ENCODE assay signal across 11 mouse cellular contexts in genomic region chr9:14846428-14846827, GRCm38 (mm10). TPM values are rescaled to one million over a fixed set of nuclear protein-coding genes. Genes with fewer than 3 reads are reported as not detected.
A peak's percentile ranks its signal among the peaks of the same experiment; 100 is the strongest.
DNase-seq lines count a peak whose midpoint lies in the region; ATAC-seq and TF ChIP-seq lines count a peak whose summit lies in the region.
"Had no signal": no experiment of that assay in that cellular context is flagged by ENCODE, and none has a peak within 500 bp of the region (broad histone marks: within the 10 kb centered on the region; RNA-seq: fewer than 3 reads in every experiment).

No protein-coding gene starts in this region.

- peaks cover 24% of the 10 kb centered on the region for H3K4me1 ChIP-seq in E14TG2a.4 (replicated peaks; ENCODE audit: low read depth, low read length)

- peak; percentile 56; the same call in 1 of the 2 replicates for ATAC-seq in neutrophil, adult 5-6 weeks (ENCODE audit: extremely low read depth, insufficient number of reproducible peaks, low FRiP score, poor library complexity, severe bottlenecking)

- peaks cover 25% of the 10 kb centered on the region for H3K27me3 ChIP-seq in E14TG2a.4 (ENCODE audit: insufficient read depth, low read length)

- no peak overlapping the region for H3K4me3 ChIP-seq in left cerebral cortex, adult 2 months
- no peak overlapping the region for H3K4me3 ChIP-seq in E14TG2a.4 (replicated peaks; ENCODE audit: low read length)

- intact Hi-C loops in left cerebral cortex, adult 2 months (cut with DNase I), result loop anchor here (5.0 kb wide), 1 partner anchor 171 kb away; no protein-coding TSS in a partner anchor
- intact Hi-C loops in left cerebral cortex, postnatal 36 days (cut with DNase I), result no loop called here
- intact Hi-C loops in heart, postnatal 36 days (cut with DNase I), result no loop called here

- H3K9me3 ChIP-seq in E14TG2a.4 (ENCODE audit: low read length), result peaks cover 9% of the 10 kb centered on the region; the same call in 1 of the 2 replicates

- H3K27ac ChIP-seq in left cerebral cortex, adult 2 months, result no peak overlapping the region

- DNase-seq in left cerebral cortex, adult 2 months (ENCODE audit: extremely low spot score in 1 of 2, low spot score in 2 of 2), result no peak
- no peak for DNase-seq in left cerebral cortex, postnatal 36 days (ENCODE audit: low spot score in 2 of 2)
- peak; percentile 33 for DNase-seq in brain, adult 2 months (ENCODE audit: low read depth, low spot score)
- DNase-seq in adrenal gland, adult 2 months, result no peak
- no peak for DNase-seq in cerebellum, postnatal 25 days
- no peak for DNase-seq in heart, postnatal 36 days
- DNase-seq: kidney, adult 9 months; lung, postnatal 36 days had no signal

- H3K36me3 ChIP-seq in E14TG2a.4 (ENCODE audit: insufficient read depth, low read length), result no peaks in the 10 kb centered on the region

- peak; percentile 54 for TF ChIP-seq CTCF in left cerebral cortex, adult 2 months (IDR thresholded peaks at IDR 0.05)
- TF ChIP-seq CTCF in E14TG2a.4 (conservative IDR thresholded peaks at IDR 0.05; ENCODE audit: low read length), result peak; percentile 95

RNA-seq across cellular contexts. Expression of gene Gpr83, which starts 13.6 kb away (rescaled TPM):
- total RNA-seq in left cerebral cortex, adult 2 months (2021), result 10 to 100 TPM; 20.0 to 23.6 TPM
- total RNA-seq in left cerebral cortex, postnatal 36 days (2021), result 10 to 100 TPM; 21.7 to 27.3 TPM
- total RNA-seq in neutrophil, adult 5-6 weeks (2017), result 1.0 and 1.2 TPM in 2 replicates
- total RNA-seq in adrenal gland, adult 2 months (2021), result not detected
- 0.20 and 0.31 TPM in 2 replicates for polyA plus RNA-seq in adrenal gland, adult 2 months (2012; rRNA removed)
- total RNA-seq in heart, postnatal 36 days (2021), result not detected

RNA-seq across cellular contexts. Expression of gene Izumo1r, which starts 57.3 kb away (rescaled TPM):
- not detected for total RNA-seq in left cerebral cortex, adult 2 months (2021)
- not detected for total RNA-seq in left cerebral cortex, postnatal 36 days (2021)
- 1.5 and 1.6 TPM in 2 replicates for total RNA-seq in neutrophil, adult 5-6 weeks (2017)
- not detected for total RNA-seq in adrenal gland, adult 2 months (2021)
- polyA plus RNA-seq in adrenal gland, adult 2 months (2012; rRNA removed), result 0.17 TPM in 1 of 2 replicates, not detected in the other
- total RNA-seq in heart, postnatal 36 days (2021), result not detected
- polyA plus RNA-seq: frontal cortex, adult 2 months had no signal
